Mouse (Mus musculus): Measurements from ENCODE around the gene Prkd1. TPM values are rescaled to one million over a fixed set of nuclear protein-coding genes. Genes with fewer than 3 reads are reported as not detected.

Gene Prkd1
- polyA plus RNA-seq, 1 experiment from 2014 or later = 3.1 TPM

DNA sequence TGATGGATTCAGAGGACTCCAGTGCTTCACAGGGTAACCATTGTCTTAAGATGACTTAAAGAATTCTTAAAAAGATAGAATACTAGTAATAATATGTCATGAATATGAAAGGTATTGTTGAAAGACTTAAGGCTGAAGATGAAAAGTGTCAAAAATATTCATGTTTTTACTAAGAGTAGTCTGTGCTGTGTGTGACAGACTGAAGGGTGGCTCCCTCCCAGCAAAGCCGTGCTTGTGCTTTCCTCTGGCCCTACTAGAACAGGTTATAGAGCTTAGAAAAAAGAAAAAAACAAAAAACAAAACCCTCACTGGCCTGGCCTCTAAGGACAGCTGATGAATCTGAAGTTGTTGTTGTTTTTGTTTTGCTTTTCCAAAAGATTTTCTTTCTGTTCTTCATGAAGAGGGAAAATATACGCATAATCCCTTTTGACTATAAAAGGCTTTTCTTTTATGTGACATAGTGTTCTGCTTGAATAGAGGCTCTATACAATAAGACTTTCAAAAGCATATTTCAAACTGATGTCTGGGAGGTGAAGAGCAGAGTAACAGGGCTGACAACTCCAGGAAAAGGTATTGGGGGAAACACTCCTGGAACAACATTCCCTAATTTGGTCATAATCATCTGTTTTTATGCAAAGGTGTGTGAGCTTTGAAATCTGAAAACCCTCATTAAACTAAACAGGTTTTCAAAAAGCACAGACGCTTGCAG is 148.9 kb downstream of the Prkd1 start:
- no peak for ATAC-seq (ENCODE audit: low read depth)
- Histone ChIP-seq H3K4me3 (no peak overlapping the region), H3K9ac (no peak overlapping the region), H3K4me2 (no peak overlapping the region), H3K27me3 (no peaks in the 10 kb centered on the region), H3K9me3 (no peaks in the 10 kb centered on the region), H3K4me1 (replicated peaks) (no peaks in the 10 kb centered on the region), H3K27ac (replicated peaks) (no peak overlapping the region), H3K36me3 (no peaks in the 10 kb centered on the region)
- 75% methylated on average over 3 of the region's 3 CpGs for WGBS

DNA sequence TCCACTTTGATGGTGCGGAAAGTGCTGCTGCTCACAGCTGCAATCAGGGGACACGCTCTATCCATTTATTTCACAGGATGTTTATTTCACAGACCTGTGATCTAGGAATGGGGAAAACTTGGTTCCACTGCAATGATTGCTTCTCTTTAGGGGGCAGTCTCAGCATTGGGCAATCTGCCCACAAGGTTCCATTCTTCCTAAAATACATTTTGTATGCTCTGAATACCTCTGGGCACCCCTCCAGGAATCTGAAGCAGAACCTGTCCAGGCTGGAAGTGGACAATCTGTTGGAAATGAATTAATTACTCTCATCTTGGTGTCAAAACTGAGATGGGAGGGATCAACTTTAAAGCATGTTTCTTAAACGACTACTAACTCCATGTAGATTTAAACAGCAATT is 152.9 kb downstream of the Prkd1 start:
- 85% methylated on average over 3 of the region's 3 CpGs for WGBS
- ATAC-seq (ENCODE audit: low read depth) = no peak
- H3K4me2 ChIP-seq = no peak overlapping the region

DNA sequence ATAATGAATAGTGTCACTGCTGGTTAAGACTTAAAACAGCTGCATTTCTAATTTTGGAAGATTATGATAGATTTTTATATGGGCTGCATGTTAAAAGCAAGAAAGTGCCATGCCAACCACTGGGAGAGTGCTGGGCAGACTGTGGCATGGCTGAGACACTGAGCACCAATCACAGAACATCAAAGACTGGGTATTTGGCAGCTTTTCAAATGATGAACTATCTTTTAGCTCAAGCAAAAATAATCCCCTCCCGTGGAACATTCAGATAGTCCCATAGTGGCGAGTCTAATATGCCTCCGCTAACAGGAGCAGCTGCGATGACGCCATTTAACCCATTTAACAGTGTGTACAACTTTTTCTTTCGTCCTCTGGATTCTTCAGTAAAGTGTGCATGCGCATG is 169.1 kb downstream of the Prkd1 start:
- Histone ChIP-seq H3K27me3 (no peaks in the 10 kb centered on the region), H3K4me1 (replicated peaks) (no peaks in the 10 kb centered on the region), H3K36me3 (no peaks in the 10 kb centered on the region), H3K4me2 (no peak overlapping the region), H3K9me3 (no peaks in the 10 kb centered on the region), H3K9ac (no peak overlapping the region), H3K27ac (replicated peaks) (no peak overlapping the region), H3K4me3 (no peak overlapping the region)
- ATAC-seq (ENCODE audit: low read depth) = no peak
- 83% methylated on average over 7 of the region's 7 CpGs for WGBS

More for the DNA sequence above, 152.9 kb downstream of the Prkd1 start:
- Histone ChIP-seq H3K9me3 (no peaks in the 10 kb centered on the region), H3K4me3 (no peak overlapping the region), H3K27ac (replicated peaks) (no peak overlapping the region), H3K4me1 (replicated peaks) (no peaks in the 10 kb centered on the region; the same call in 1 of the 2 replicates), H3K27me3 (no peaks in the 10 kb centered on the region), H3K9ac (no peak overlapping the region), H3K36me3 (no peaks in the 10 kb centered on the region)

DNA sequence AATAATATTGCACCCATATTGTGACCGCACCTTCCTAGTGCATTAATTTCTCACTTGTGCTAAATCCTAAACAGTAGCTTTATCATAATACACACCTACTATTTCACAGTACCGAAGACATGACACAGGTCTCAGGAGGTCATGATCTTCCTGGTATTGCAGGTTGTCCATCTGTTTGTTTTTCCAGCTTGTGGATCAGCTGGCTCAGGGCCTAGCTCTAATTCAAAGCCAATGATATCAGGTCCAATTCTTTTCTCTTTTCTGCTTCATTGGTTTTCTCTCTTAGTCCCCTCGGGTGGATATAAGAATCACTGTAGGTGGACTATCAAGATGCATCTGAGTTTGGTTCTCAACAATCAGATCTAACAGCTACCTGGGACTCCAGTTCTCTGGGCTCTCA is 191.7 kb downstream of the Prkd1 start:
- 89% methylated on average over 3 of the region's 3 CpGs for WGBS
- no peak for ATAC-seq (ENCODE audit: low read depth)
- Histone ChIP-seq H3K36me3 (no peaks in the 10 kb centered on the region), H3K9me3 (no peaks in the 10 kb centered on the region), H3K27me3 (no peaks in the 10 kb centered on the region), H3K4me2 (no peak overlapping the region), H3K4me3 (no peak overlapping the region), H3K27ac (replicated peaks) (no peak overlapping the region), H3K4me1 (replicated peaks) (no peaks in the 10 kb centered on the region), H3K9ac (no peak overlapping the region)

DNA sequence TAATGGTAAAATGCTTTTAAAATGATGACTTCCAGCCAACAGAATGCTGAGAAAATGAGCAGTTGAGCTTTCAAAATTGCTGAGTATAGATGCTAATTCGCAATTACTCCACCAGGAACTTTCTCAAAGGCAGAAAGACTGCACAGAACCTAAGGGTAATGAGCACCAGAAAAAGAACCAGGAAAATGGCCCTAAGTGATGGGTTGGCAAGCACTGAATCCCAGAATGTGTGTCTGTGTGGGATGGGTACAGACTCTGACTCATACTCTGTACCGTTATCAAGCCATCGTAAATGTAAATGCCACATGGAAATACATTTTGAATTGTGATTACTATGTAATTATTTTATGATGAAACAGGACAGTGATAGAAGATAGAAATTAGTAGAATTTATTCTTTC is 197.1 kb downstream of the Prkd1 start:
- ATAC-seq (ENCODE audit: low read depth) = no peak
- no peak overlapping the region for H3K27ac ChIP-seq (replicated peaks)
- H3K27me3 ChIP-seq = no peaks in the 10 kb centered on the region
- no peak overlapping the region for H3K4me3 ChIP-seq
- H3K36me3 ChIP-seq = no peaks in the 10 kb centered on the region
- H3K4me2 ChIP-seq = no peak overlapping the region
- no peaks in the 10 kb centered on the region for H3K4me1 ChIP-seq (replicated peaks)
- no peaks in the 10 kb centered on the region for H3K9me3 ChIP-seq
- H3K9ac ChIP-seq = no peak overlapping the region
- 95% methylated on average over 3 of the region's 3 CpGs for WGBS

DNA sequence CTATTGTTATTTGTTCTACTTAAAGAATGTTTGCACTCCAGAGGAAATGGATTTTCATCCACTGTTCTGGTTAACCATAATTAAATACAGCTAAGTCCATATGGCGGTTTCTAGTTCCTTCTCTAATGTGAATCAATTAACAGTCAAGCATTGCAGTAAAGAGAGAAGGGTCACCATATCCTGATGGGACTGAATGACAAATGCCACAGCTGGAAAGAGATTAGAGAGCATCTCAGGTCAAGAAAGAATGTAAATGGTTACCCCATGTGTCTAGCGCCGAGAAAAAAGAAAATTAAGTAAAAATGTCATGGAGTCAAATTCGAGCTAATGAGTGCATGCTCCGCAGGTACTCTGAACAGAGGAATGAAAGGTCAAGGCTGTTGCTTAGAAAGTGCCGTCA is 212.2 kb downstream of the Prkd1 start:
- Histone ChIP-seq H3K4me1 (replicated peaks) (no peaks in the 10 kb centered on the region), H3K4me3 (no peak overlapping the region), H3K4me2 (no peak overlapping the region), H3K9me3 (no peaks in the 10 kb centered on the region), H3K9ac (no peak overlapping the region), H3K27ac (replicated peaks) (no peak overlapping the region), H3K27me3 (no peaks in the 10 kb centered on the region), H3K36me3 (no peaks in the 10 kb centered on the region)
- ATAC-seq (ENCODE audit: low read depth) = no peak
- WGBS = 71% methylated on average over 6 of the region's 6 CpGs

DNA sequence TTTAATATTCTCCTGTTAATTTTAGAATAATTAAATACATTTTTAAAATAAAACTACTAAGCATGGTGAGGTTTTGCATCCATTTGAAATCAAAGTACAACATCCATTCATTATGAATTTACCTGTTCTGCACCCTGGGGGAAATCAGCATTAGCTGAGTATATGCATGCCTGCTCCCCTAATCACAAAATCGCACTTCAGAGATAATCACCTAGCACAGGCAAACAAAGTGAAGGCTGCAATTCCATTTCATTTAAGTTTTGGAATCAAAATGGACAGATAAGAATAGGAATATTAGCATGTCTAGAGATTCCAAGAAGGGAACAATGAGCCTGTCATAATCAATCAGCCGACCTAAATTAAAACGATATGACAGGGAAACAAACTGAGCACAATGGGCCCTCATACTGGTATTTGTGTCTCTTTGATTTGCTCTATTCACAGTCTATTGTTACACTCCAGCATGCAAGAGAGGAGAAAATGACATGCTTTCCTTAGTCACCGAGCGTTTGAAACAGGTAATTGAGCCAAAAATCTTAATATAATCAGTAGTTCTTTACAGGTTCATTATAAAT is 218.7 kb downstream of the Prkd1 start:
- 70% methylated on average over 5 of the region's 5 CpGs for WGBS
- Histone ChIP-seq H3K4me1 (replicated peaks) (no peaks in the 10 kb centered on the region), H3K9me3 (no peaks in the 10 kb centered on the region), H3K27me3 (no peaks in the 10 kb centered on the region), H3K4me3 (no peak overlapping the region), H3K9ac (no peak overlapping the region), H3K27ac (replicated peaks) (no peak overlapping the region), H3K4me2 (no peak overlapping the region), H3K36me3 (no peaks in the 10 kb centered on the region)
- ATAC-seq (ENCODE audit: low read depth) = no peak

DNA sequence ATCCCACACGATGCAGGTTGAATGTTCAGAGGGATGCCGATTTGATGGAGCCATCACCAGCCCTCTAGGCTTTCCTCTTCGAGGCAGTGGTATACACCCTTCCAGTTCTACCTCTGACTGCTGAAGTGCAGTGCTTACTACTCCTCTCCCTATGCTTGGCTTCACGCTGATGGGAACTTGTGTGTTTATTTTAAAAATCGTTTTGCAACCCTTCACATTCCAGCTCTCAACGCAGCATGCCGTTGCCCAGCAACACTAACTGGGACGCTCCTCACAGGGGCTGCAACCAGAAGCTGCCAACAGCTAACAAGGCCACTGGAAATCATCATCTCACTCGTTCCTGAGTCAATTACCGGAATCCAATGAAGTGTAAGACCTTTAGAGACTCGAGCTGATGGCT is 296.5 kb downstream of the Prkd1 start:
- Histone ChIP-seq H3K27me3 (no peaks in the 10 kb centered on the region), H3K27ac (replicated peaks) (no peak overlapping the region), H3K9ac (no peak overlapping the region), H3K4me3 (no peak overlapping the region), H3K4me1 (replicated peaks) (0 out of 2 replicates have a peak, but pooled peaks cover 5% of the 10 kb centered on the region), H3K4me2 (no peak overlapping the region), H3K36me3 (no peaks in the 10 kb centered on the region), H3K9me3 (no peaks in the 10 kb centered on the region)
- 57% methylated on average over 11 of the region's 11 CpGs for WGBS
- no peak for ATAC-seq (ENCODE audit: low read depth)

DNA sequence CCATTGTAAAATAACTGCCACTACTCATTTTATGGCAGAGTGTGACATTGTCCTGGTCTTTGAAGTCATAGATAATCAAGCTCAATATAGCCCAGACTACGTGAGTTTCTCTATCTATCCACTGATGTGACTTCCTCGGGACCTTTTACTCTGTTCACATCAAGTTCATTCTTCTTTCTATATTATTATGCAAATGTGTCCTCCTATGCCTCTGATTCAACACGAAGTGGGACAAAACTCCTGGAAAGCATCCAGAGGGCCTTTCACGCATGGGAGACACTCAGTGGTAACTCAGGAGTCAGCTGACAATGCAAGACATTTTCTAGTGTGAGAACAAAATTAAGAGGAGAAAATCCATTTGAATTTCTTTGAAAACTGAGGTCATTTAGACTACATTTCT is 315.7 kb downstream of the Prkd1 start:
- WGBS = 24% methylated on average over 4 of the region's 4 CpGs
- H3K9ac ChIP-seq = no peak overlapping the region
- no peak for ATAC-seq (ENCODE audit: low read depth)
- no peak overlapping the region for H3K4me3 ChIP-seq
- H3K4me2 ChIP-seq = no peak overlapping the region
- no peaks in the 10 kb centered on the region for H3K9me3 ChIP-seq
- no peak overlapping the region for H3K27ac ChIP-seq (replicated peaks)
- H3K4me1 ChIP-seq (replicated peaks) = no peaks in the 10 kb centered on the region
- no peaks in the 10 kb centered on the region for H3K36me3 ChIP-seq
- H3K27me3 ChIP-seq = no peaks in the 10 kb centered on the region

DNA sequence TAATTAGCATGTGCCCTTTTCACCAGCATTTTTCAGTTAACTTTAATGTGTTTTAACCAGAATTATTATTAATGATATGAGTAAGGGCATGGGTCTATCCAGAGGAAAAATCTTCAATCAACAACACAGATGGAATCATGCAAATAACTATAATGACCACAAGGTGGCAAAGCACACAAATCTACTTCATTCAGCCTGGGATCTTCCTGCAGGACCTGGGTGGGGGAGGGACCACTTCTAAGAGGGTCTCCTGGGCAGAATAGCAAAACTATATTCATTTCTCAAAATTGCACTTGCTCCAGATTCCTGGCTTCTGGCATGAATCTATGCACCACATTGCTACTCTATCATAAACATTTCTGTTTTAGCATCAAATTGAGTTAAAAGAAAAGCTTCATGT is 334.3 kb downstream of the Prkd1 start:
- Histone ChIP-seq H3K4me3 (no peak overlapping the region), H3K9me3 (no peaks in the 10 kb centered on the region), H3K27me3 (no peaks in the 10 kb centered on the region), H3K4me2 (no peak overlapping the region), H3K27ac (replicated peaks) (no peak overlapping the region), H3K4me1 (replicated peaks) (no peaks in the 10 kb centered on the region), H3K36me3 (no peaks in the 10 kb centered on the region), H3K9ac (no peak overlapping the region)
- 0 out of 2 replicates have a peak, but pooled peaks have one; percentile 40 for ATAC-seq (ENCODE audit: low read depth)

DNA sequence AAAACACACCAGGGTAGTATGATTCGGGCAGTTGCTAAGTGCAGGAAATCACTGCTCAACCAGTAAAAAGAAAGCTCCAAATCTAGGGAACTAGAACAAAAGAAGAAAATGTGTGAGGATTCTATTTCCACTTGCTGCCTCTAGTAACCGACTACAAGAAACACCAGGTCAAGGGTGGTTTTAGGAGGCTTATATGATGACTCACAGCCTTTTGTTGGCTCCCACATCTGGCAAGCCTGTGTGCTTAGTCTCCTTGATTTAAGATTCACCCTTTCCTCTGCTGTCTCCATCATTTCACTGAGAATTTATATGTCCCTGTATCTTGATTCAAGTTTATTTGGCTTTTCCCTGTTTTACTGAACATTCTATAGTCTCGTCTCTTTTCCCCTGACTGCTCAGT is 339.6 kb downstream of the Prkd1 start:
- no peak for ATAC-seq (ENCODE audit: low read depth)
- no peaks in the 10 kb centered on the region for H3K27me3 ChIP-seq

DNA sequence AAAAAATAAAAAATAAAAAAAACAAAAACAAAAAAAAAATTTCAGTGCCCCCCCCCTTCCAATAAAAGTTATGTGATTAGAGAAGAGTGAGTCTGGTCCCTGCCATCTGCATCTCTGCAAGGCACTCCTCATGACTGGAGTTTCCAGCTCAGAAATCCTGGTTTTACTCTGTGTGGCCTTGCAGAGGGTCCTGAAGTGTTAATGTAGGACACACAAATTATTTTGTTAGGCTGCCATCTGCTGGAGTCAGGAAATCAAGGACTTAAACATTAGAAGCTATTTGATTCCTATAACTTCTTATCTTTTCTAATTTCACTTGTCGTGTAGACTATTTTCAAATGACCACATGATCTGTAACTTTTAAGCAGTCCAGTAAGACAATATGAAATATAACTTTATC is 347.6 kb downstream of the Prkd1 start:
- no peaks in the 10 kb centered on the region for H3K36me3 ChIP-seq
- H3K9ac ChIP-seq = no peak overlapping the region
- no peaks in the 10 kb centered on the region; the same call in 1 of the 2 replicates for H3K27me3 ChIP-seq
- H3K4me3 ChIP-seq = no peak overlapping the region
- WGBS = 53% methylated on average over 1 of the region's 1 CpGs
- H3K9me3 ChIP-seq = no peaks in the 10 kb centered on the region
- H3K4me2 ChIP-seq = no peak overlapping the region
- H3K27ac ChIP-seq (replicated peaks) = no peak overlapping the region
- no peak for ATAC-seq (ENCODE audit: low read depth)
- H3K4me1 ChIP-seq (replicated peaks) = no peaks in the 10 kb centered on the region

More for the DNA sequence above, 339.6 kb downstream of the Prkd1 start:
- H3K27ac ChIP-seq (replicated peaks) = no peak overlapping the region
- 75% methylated on average over 3 of the region's 3 CpGs for WGBS
- no peak overlapping the region for H3K4me3 ChIP-seq
- H3K9me3 ChIP-seq = no peaks in the 10 kb centered on the region
- no peaks in the 10 kb centered on the region for H3K36me3 ChIP-seq
- H3K4me2 ChIP-seq = no peak overlapping the region
- no peaks in the 10 kb centered on the region for H3K4me1 ChIP-seq (replicated peaks)
- no peak overlapping the region for H3K9ac ChIP-seq

DNA sequence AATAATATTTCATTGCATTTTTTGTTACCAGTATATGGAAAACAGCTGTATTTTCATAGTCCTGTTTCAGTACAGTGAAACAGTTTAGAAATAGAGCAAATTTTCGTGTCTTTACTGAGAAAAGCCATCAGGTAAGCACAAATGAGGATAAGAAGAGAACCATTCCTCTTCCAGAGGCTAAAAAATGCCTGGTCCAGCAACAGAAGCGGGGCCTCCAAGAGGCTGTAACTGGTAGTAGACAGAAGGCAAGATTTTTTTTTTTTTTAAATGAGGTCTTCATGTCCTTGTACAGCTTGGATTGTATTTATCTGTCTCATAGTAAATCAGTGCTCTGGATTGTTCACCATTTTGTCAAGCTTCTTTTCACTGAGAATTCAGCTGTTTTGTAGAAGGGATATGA is 352.8 kb downstream of the Prkd1 start:
- no peak for ATAC-seq (ENCODE audit: low read depth)
- no peak overlapping the region for H3K4me2 ChIP-seq
- H3K4me1 ChIP-seq (replicated peaks) = 0 out of 2 replicates have a peak, but pooled peaks cover 2% of the 10 kb centered on the region
- 60% methylated on average over 2 of the region's 2 CpGs for WGBS
- H3K27me3 ChIP-seq = no peaks in the 10 kb centered on the region; the same call in 1 of the 2 replicates
- no peak overlapping the region for H3K4me3 ChIP-seq
- no peak overlapping the region for H3K9ac ChIP-seq
- no peak overlapping the region for H3K27ac ChIP-seq (replicated peaks)
- no peaks in the 10 kb centered on the region for H3K9me3 ChIP-seq
- H3K36me3 ChIP-seq = no peaks in the 10 kb centered on the region
